Mouse (Mus musculus): ENCODE measurements around the gene Crybg2. TPM values are rescaled to one million over a fixed set of nuclear protein-coding genes. Genes with fewer than 3 reads are reported as not detected.

Crybg2 gene
- total and polyA plus RNA-seq, 3 experiments: 0.65 to 2.3 TPM; not detected in 1

- no peak for TF ChIP-seq E2F4 (IDR thresholded peaks at IDR 0.05; ENCODE audit: borderline replicate concordance, low read depth, low read length)
- no peak for TF ChIP-seq RCOR1 (IDR thresholded peaks at IDR 0.05; ENCODE audit: low read depth, low read length)
- no peak for TF ChIP-seq JUND (IDR thresholded peaks at IDR 0.05; ENCODE audit: low read depth, low read length)
- TF ChIP-seq HCFC1 (IDR thresholded peaks at IDR 0.05; ENCODE audit: low read depth, low read length): no peak
- no peak for TF ChIP-seq ZC3H11A (IDR thresholded peaks at IDR 0.05; ENCODE audit: low read depth, low read length)
- no peak for TF ChIP-seq ZNF384 (IDR thresholded peaks at IDR 0.05; ENCODE audit: low read depth, low read length)
- TF ChIP-seq NRF1 (IDR thresholded peaks at IDR 0.05; ENCODE audit: insufficient read depth, low read depth, low read length, poor library complexity, severe bottlenecking): no peak
- no peak for TF ChIP-seq RAD21 (IDR thresholded peaks at IDR 0.05; ENCODE audit: low read depth, low read length)
- TF ChIP-seq POLR2A (IDR thresholded peaks at IDR 0.05; ENCODE audit: control insufficient read depth in 1 of 2, insufficient read depth in 1 of 2, low read depth in 1 of 2, low read length in 2 of 2, poor library complexity in 1 of 2): no peak
- TF ChIP-seq MAZ (IDR thresholded peaks at IDR 0.05; ENCODE audit: low read depth, low read length): no peak
- TF ChIP-seq CHD2 (IDR thresholded peaks at IDR 0.05; ENCODE audit: low read length): no peak
- no peak for TF ChIP-seq MYB (IDR thresholded peaks at IDR 0.05; ENCODE audit: low read depth, low read length)
- TF ChIP-seq NELFE (IDR thresholded peaks at IDR 0.05; ENCODE audit: low read depth, low read length): no peak
- no peak for TF ChIP-seq SIN3A (IDR thresholded peaks at IDR 0.05; ENCODE audit: low read length)
- TF ChIP-seq MAFK (IDR thresholded peaks at IDR 0.05; ENCODE audit: borderline replicate concordance, low read depth, low read length): no peak
- TF ChIP-seq ETS1 (IDR thresholded peaks at IDR 0.05; ENCODE audit: low read depth, low read length): no peak
- TF ChIP-seq USF2 (IDR thresholded peaks at IDR 0.05; ENCODE audit: borderline replicate concordance in 1 of 2, insufficient read depth in 1 of 2, low read depth in 1 of 2, low read length in 2 of 2): no peak
- H3K4me1 ChIP-seq (ENCODE audit: control insufficient read depth in 1 of 2, insufficient read depth in 2 of 2, low read length in 2 of 2): peaks cover 9 to 28% of the 10 kb centered on the region in 2 experiments
Measured at GRCm38 (mm10) chr4:134116501-134116900, 55.9 kb downstream of the Crybg2 start.

DNA sequence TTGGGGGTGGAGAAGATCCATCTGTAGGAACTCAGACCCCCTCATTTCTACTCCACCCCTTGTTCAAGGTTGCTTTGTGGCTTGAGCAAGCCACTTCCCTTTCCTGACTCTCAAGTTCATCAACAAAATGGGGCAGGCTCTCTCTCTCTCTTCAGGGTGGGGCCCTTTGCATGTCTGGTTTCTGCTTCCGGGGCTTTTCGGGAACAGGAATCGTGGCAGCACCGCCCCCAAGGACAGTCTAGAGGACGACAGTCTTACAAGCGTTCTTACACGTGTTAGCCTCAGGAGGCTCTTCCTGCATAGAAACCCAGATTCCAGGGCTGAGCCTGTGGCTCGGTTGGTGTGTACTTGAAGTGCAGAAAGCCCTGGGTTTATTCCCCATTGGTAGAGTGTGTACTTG is 56.4 kb downstream of the Crybg2 start:
- Histone ChIP-seq H3K27me3 (ENCODE audit: control insufficient read depth in 1 of 2, insufficient read depth in 2 of 2, low read length in 2 of 2) (no peaks in the 10 kb centered on the region), H3K4me1 (ENCODE audit: control insufficient read depth in 1 of 2, insufficient read depth in 2 of 2, low read length in 2 of 2) (peaks cover 9 to 26% of the 10 kb centered on the region in 2 experiments), H3K9me3 (replicated peaks; ENCODE audit: insufficient read depth, low read length) (no peaks in the 10 kb centered on the region), H3K27ac (ENCODE audit: control insufficient read depth, low read depth, low read length) (peak overlapping the region; percentile 58), H3K36me3 (ENCODE audit: control insufficient read depth in 1 of 2, insufficient read depth in 2 of 2, low read length in 2 of 2) (peaks cover 0 to 15% of the 10 kb centered on the region in 2 experiments; a peak in 2 of 4 replicates), H3K4me3 (ENCODE audit: control insufficient read depth in 1 of 2, insufficient read depth in 1 of 2, low read depth in 2 of 2, low read length in 2 of 2) (no peak overlapping the region), H3K9ac (ENCODE audit: control insufficient read depth, low read depth, low read length, poor library complexity, severe bottlenecking) (no peak overlapping the region; the same call in 1 of the 2 replicates), H3K79me2 (ENCODE audit: control insufficient read depth, insufficient read depth, low read length, poor library complexity) (no peaks in the 10 kb centered on the region; the same call in 1 of the 2 replicates)
- peak; percentile 69 for DNase-seq (ENCODE audit: low read depth, low spot score)
- TF ChIP-seq E2F4 (IDR thresholded peaks at IDR 0.05; ENCODE audit: borderline replicate concordance, low read depth, low read length) (no peak), ELF1 (IDR thresholded peaks at IDR 0.05; ENCODE audit: low read depth, low read length) (no peak), KAT2A (conservative IDR thresholded peaks at IDR 0.05; ENCODE audit: low read depth, low read length) (no peak), TBP (IDR thresholded peaks at IDR 0.05; ENCODE audit: low read depth, low read length) (0 out of 2 replicates have a peak, but pooled peaks have one; percentile 14), ZNF384 (IDR thresholded peaks at IDR 0.05; ENCODE audit: low read depth, low read length) (no peak), MYC (IDR thresholded peaks at IDR 0.05; ENCODE audit: low read depth, low read length) (no peak), CHD1 (IDR thresholded peaks at IDR 0.05; ENCODE audit: low read depth, low read length) (no peak), MXI1 (IDR thresholded peaks at IDR 0.05; ENCODE audit: low read depth, low read length) (no peak)

More at GRCm38 (mm10) chr4:134116501-134116900, 55.9 kb downstream of the Crybg2 start:
- no peak overlapping the region for H3K9ac ChIP-seq (ENCODE audit: control insufficient read depth, low read depth, low read length, poor library complexity, severe bottlenecking)
- no peaks in the 10 kb centered on the region for H3K9me3 ChIP-seq (replicated peaks; ENCODE audit: insufficient read depth, low read length)
- H3K4me3 ChIP-seq (ENCODE audit: control insufficient read depth in 1 of 2, insufficient read depth in 1 of 2, low read depth in 2 of 2, low read length in 2 of 2): no peak overlapping the region
- H3K27me3 ChIP-seq (ENCODE audit: control insufficient read depth in 1 of 2, insufficient read depth in 2 of 2, low read length in 2 of 2): no peaks in the 10 kb centered on the region
- DNase-seq (ENCODE audit: low read depth, low spot score): no peak
- H3K79me2 ChIP-seq (ENCODE audit: control insufficient read depth, insufficient read depth, low read length, poor library complexity): no peaks in the 10 kb centered on the region; the same call in 1 of the 2 replicates
- peak overlapping the region; percentile 22; the same call in 1 of the 2 replicates for H3K27ac ChIP-seq (ENCODE audit: control insufficient read depth, low read depth, low read length)
- peaks cover 0 to 15% of the 10 kb centered on the region in 2 experiments; a peak in 2 of 4 replicates for H3K36me3 ChIP-seq (ENCODE audit: control insufficient read depth in 1 of 2, insufficient read depth in 2 of 2, low read length in 2 of 2)

Measured in MEL (cell line).